Mouse (Mus musculus) monocyte, adult 5-6 weeks (primary cell): ENCODE measurements at regions not wholly inside any gene's neighbourhood (a gene's known extent, or its start where the extent isn't known, plus 50 kb on each side); places are given as distances from the start of the nearest gene placed in this dataset.
"Not testable (repeated sequence)": the region's sequence is repeated elsewhere in the genome, so short reads cannot be mapped to it uniquely, and the experiment has no call there.

Experiments used
- ATAC-seq: fragments of 153-309, 156-312 bp; replicated peaks from 2 replicates; pipeline ENCODE4 v1.8.0; 2017; ENCODE audit warnings: mild to moderate bottlenecking; ENCODE audit not compliant: low TSS enrichment, insufficient number of reproducible peaks, severe bottlenecking, poor library complexity, low FRiP score

DNA sequence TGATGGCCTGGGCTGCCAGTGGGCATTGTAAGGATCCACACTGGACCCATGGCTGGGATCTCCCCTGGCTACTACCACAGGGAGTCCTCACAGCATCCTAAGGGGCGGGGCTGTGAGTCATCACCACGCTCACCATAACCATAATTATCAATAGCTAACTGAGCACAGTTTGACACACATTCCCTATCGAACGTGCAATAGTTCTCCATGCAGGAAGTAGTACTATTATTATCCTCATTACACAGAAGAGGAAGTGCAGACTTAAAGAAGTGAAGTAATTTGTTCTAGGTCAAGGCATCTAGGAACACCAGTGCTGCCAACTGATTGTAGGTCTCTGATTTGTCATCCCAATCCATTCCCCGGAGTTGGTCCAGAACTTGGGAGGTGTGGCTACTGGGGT, 84.1 kb upstream of the Trim2 start:
- no peak for ATAC-seq

DNA sequence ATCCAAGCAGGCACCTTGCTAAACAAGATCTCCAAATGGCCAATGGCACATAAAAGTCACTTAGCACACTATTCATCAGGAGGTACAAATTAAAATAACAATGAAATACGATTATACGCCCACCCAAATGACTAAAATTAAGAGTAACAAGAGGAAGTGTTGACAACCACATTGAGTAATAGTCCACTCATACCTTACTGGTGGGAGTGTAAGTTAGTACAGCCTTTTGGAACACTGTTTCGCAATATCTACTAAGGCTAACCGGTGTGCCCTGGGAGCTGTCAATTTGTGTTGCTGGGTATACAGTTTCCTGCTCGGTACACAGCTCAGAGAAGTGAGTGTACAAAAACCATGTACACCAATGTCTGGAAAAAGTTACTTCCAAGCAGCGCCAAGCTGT, 81.8 kb upstream of the Trim2 start:
- no peak for ATAC-seq

DNA sequence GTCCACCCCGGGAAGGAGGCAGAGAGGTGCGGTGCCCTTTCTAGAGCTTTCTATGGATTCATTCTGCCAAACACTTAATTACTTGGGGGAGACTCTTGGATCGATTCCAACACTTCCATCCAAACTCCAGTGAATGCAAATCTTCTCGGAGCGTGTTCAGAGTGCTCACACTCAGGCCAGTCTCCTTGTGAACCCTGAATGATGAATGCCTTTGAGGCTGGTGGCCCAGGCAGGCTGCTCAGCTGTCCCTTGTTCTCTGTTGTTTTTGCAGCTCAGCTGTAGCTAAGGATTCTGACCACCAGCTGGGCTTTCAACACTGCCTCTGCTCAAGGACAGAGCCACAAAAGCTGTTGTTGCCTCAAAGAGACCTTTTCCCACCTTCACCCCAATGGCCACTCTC, 79.0 kb upstream of the Trim2 start:
- ATAC-seq = no peak

DNA sequence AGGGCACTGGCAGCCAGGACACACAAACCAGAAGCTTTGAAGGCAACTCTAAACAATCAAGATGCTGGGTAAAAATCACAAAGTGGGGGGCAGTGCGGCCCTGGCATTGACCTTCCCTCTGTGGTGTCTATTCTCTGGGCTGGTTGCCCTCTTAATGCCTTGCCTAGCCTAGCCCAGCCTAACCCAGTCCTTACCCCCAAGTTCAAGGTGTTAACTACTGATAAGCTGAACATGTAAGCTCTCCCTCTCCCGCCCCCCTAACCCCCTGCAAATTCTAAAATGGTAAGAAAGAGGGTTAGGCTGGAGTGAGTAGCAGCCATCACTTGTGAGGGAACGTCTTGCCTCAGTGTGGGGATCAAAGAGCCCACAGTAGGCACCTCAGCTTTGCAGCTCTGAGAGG, 76.9 kb upstream of the Trim2 start:
- no peak for ATAC-seq

DNA sequence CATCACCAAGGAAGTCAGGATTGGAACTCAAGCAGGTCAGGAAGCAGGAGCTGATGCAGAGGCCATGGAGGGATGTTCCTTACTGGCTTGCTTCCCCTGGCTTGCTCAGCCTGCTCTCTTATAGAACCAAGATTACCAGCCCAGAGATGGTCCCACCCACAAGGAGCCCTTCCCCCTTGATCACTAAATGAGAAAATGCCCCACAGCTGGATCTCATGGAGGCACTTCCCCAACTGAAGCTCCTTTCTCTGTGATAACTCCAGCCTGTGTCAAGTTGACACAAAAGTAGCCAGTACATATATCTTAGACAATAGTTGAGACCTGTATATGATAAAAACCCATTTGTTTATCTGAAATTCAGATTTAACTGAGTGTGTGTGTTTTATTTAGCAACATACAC, 76.4 kb upstream of the Trim2 start:
- not testable (repeated sequence) for ATAC-seq

DNA sequence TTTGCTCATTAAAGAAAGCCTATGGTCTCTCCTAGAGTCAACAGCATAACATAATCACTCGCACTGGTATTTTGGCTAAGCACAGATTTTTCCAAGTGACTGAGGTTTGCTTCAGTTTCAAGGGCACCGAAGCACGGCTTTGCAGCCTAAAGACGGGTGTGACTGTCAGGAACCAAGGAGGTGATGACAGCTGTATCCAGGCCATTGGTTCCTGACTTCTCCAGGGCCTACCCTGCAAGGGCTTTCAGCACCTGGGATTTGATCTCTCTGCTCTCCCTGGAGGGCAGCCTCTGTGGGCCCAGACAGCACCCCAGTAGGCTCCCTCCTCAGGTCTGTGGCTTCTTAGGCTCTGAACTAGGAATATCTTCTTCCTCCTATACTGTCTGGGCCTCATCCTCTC, 75.3 kb upstream of the Trim2 start:
- no peak for ATAC-seq

DNA sequence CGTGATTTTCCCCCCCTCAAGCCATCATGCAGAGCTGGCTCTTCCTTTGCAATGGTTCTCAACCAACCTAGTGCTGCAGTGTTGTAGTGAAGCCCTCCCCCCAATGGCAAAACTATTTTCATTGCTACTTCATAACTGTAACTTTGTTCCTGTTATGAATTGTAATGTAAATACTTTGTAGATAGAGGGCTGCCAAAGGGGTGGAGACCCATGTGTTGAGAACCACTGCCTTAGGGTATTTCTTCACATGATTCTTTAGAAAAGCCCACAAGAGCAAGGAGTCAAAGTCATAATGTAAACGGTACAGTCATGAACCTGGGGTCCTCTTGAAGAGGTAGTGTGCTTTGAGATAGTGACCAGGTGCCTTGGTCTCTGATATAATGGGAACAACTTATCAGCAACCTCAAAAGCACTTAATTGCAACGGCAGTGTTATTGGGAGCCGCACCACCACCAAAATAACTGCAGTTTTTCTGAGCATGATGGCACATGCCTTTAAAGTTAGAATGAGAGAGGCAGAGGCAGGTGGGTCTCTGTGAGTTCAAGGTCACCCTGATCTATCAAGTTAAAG, 72.4 kb upstream of the Trim2 start:
- ATAC-seq = no peak

DNA sequence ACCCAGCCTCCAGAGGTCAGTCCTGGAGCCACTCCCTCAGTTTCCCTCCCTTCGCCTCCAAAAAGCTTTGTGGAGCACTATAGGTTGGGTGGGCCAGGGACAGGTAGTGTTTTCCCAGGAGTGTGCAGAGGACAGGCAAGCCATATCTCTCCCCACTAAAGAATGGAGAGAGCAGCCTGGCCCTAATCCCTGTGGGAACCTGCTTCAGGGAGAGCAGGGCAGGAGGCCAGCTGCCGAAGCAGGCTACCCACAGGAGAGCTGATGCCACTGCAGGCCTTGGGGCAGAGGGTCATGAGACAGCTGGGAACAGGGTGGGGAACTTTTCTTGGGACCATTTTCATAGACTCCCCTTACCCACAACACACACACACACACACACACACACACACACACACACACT, 69.8 kb upstream of the Trim2 start:
- ATAC-seq = no peak

DNA sequence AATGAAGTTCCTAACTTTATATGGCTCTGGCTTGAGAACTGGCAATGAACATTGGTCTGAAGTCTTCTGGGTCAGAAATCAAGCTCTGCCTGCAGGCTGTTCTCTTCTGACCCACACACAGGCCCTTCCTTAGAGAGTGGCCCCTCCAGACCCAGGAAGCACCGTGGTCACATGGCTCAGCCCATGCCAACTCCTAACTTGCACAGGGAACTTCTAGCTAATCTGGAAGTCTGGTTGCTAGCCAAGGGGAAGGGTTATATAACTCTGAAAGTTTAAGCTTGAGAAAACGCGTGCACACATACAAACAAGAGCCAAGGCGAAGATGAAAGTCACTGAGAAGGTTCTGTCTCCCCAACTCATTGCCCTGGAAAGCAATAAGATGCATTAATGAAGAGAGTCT, 69.2 kb upstream of the Trim2 start:
- no peak for ATAC-seq

DNA sequence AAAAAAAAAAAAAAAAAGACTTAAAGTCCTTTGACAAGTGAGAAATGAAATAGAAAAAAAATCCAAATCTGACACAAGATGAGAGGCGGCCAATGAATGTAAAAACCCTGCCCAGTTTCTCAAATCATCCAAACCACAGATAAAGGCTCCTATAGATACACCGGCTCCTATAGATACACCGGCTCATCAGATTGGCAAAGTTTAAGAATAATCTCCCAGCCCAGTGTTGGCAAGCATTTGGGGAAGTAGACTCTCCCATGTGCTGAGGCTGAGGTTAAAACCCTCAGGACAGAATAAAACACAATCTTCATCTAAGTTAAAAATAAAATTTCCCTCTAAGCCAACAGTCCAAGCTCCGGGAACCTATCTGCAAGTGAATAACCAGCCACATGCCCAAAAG, 65.2 kb upstream of the Trim2 start:
- no peak for ATAC-seq

DNA sequence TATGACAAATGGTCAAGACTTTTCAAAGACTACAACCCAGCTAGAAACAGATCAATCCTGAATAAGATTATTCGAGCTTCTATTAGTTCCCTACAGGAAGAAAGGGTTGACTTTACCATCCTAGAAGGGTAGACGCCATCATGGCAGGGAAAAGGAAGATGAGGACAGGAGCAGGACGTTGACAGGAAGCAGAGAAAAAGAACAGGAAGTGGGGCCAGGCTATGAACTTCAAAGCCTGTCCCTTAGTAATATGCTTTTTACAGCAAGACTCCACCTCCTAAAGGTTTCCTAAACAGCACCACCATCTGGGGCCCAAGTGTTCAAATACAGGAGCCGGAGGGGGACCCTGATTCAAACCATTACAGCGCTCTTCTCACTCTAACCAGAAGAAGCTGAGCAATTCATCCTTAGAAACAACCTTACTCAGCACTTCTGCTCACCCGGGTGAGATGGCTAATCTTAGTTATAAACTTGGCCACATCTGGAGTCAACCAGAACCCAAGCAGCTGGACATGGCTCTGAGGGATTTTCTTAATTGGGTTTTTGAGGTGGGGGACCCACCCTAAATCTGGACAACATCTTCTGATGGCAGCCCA, 60.6 kb upstream of the Trim2 start:
- ATAC-seq = no peak

DNA sequence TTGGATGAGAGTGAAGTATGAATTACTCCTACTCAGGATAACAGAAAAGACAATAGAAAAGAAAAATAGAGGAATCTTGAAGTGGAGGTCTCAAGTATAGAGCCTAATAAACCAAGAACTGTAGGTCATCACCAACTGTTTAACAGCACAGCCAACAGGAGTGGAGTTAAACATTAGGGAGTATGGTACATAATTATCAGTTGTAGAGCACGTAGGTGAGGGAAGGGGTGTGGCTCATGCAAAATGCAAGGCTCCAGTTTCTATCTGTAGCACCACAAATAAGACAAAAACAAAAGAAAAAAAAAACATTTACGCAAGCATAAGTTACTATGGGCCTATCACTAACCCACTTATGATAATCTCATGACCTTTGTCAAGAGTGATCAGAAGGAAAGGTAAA, 52.0 kb upstream of the Trim2 start:
- ATAC-seq = no peak

DNA sequence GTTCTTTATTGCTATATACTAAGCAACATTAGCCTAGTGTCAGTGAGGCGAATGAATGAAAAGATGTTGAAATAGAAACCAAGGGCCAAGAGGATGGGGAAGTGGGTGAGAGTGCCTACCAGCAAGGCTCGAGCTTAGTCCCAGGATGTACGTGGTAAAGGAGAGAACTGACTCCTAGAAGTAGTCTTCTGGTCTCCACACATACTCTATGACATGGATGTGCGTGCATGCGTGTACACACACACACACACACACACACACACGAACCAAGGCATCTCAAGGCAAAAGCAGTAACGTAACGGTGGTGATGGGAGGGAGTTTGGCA, 50.0 kb upstream of the Trim2 start:
- ATAC-seq = peak; percentile 58; the same call in 1 of the 2 replicates
